Mouse (Mus musculus) erythroblast, embryonic 14.5 days (primary cell): Measurements from ENCODE around the gene Nme4.

Source experiments
- GATA1 ChIP-seq: IDR thresholded peaks from 2 replicates; pipeline ENCODE4 v1.6.1; 2012; ENCODE audit warnings: low read length, inconsistent platforms, mixed read lengths
- TAL1 ChIP-seq: IDR thresholded peaks from 3 replicates; pipeline ENCODE4 v1.6.1; 2012; ENCODE audit warnings: low read length, inconsistent platforms, mixed read lengths

GRCm38 (mm10) chr17:26138239-26138836 is 42.9 kb upstream of the Nme4 start, which contains the start of gene Axin1:
- TF ChIP-seq GATA1 (no peak; the same call in 1 of the 2 replicates), TAL1 (no peak)
